Mouse (Mus musculus) brain, adult 2 months (tissue): ENCODE measurements around the gene Akt1.

ENCODE experiments used
- DNase-seq: peaks from one replicate; pipeline ENCODE4 v3.0.0; 2011; ENCODE audit warnings: low read depth, low spot score

Gene Akt1

DNA sequence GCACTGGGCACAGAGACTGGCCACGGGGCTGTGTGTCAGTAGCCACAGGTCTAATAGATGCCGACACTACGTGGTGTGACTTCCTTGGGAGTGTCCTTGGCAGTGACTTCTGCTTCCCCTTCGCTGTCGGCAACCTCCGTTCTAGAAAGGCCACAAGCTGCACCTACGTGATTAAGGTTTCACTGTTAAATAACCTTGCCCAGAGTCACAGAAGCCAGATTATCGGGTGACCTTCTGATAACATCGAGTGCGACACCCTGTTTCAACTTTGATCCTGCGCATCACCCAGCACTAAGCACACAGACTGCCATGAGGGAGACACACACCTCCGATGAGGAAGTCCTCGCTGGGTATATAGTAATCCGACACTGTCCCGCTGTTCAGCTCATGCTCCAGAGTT lies 13.8 kb upstream of the Akt1 start:
- no peak for DNase-seq

- DNase-seq, result peak; percentile 73
Measured at GRCm38 (mm10) chr12:112683351-112683750, 8.7 kb upstream of the Akt1 start.

DNA sequence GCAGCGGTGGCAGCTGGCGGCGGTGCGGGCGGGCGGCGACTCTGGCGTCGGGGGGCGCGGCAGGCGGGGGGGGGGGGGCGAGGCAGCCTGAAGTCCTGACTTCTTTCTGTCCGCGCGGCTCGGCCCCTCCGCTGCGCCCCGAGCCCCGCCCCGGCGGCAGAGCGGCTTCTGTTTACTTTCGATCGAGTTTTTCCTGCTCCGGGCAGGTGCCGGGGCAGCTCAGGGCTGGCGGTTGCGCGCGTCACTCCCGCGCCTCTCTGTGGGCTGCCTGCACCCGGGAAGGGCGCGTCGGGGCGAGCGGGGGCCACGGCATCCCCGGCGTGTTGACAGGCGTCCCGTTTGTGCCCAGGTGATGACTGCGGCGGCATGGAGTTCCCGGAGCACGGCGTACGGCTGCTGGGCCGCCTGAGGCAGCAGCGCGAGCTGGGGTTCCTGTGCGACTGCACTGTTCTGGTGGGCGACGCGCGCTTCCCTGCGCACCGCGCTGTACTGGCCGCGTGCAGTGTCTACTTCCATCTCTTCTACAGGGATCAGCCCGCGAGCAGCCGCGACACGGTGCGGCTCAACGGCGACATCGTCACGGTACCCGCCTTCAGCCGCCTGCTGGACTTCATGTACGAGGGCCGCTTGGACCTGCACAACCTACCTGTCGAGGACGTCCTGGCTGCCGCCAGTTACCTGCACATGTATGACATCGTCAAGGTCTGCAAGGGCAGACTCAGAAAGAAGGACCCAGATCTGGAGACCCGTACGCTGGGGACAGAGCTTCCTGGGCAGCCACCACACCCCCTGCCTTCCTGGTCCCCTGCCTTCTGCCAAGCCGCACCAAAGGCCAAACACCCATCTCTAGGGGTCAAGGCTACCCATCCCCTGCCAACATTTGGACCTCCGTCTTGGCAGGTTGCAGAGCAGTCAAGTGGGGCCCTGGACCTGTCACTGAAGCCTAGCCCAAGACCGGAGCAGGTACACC lies 4.6 kb upstream of the Akt1 start:
- no peak for DNase-seq

- DNase-seq, result no peak
Measured at GRCm38 (mm10) chr12:112678555-112679026, 3.9 kb upstream of the Akt1 start, which contains the start of gene Zbtb42. Gene Zbtb42, plus strand, starts transcription at chr12:112678828.

DNA sequence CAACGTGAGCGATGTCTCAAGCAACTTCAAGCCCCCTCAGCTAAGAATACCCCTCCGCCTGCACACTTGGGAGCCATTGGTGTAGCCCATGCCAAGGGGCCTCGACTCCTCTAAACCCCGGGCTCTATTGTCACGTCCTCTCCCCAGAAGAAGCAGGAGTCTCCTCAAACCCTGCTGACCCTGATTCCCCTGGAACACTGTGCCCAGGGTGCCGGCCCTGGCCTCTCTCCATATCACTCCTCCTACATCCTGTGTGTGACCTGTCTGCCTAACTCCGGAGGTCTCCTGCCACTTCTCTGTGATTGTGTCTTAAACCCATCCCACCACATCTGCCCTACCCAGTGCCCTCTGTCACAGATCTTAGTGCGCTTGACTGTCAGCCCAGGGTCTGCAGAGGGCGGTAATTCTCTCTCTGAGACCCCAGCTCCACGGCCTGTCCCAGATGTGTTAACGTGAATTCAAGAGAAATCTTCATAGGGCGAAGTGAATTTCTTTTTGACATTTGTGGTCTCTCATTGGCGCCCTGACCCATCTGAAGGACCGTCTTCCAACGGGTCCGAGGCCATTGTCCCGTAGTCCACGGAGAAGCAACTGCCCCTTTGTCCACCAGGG lies 3.4 kb upstream of the Akt1 start:
- no peak for DNase-seq

DNA sequence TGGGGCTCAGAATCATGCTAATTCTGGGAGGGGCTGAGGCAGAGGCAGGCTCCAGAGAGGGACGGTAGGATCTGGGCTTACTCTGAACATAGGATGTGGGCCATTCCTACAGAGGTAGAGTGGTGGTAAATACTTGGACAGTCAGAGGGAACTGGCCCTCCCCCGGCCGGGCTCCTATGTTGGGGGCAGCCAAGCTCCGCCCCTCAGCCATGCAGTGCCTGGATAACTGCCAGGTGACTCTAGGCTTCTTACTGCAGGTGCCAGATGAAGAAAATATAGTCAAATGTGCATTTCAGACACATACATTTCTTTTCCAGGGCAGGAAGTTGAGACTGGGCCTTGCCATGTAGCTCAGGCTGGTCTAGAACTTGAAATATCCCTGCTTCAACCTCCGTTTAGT lies 2.4 kb upstream of the Akt1 start:
- no peak for DNase-seq

DNA sequence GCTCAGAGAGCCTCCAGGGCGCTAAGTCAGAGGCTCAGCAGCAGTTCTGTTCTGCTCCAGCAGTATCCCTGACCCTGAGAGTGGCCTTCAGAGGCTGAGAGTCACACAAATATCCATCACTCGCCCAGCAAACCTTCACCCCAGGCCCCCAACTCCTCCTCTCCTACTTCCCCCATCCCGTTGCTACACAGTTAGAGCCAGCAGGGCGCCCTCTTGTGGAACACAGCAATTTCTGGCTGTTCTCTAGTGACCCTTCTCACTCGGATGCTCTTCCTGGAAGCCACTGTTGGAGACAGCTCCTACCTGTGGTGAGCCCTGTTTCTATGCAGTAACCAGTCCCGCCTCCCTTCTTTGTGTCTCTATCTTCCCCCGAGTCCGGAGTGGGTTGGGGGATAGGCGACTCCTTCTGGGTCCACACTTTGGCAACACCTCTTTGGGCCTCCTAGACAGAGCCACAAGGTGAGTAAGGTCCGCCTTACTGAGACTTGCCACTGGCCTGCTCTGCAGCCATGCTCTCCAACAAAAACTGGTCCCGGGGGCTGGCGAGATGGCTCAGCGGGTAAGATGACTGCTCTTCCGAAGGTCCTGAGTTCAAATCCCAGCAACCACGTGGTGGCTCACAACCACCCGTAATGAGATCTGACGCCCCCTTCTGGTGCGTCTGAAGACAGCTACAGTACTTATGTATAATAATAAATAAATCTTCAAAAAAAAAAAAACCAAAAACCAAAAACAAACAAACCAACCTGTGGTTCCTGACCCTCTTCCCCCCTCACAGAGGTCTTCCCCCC lies 756 bp upstream of the Akt1 start:
- peak; percentile 92 for DNase-seq

- DNase-seq, result peak; percentile 46
Measured at GRCm38 (mm10) chr12:112673576-112674091, 1.1 kb downstream of the Akt1 start.

- peak; percentile 49 for DNase-seq
Measured at GRCm38 (mm10) chr12:112672744-112673575, 1.7 kb downstream of the Akt1 start.

GRCm38 (mm10) chr12:112671891-112672290 lies 2.8 kb downstream of the Akt1 start:
- DNase-seq, result no peak

- no peak for DNase-seq
Measured at GRCm38 (mm10) chr12:112670718-112671393, 3.8 kb downstream of the Akt1 start.

- no peak for DNase-seq
Measured at GRCm38 (mm10) chr12:112667619-112668297, 6.9 kb downstream of the Akt1 start.

GRCm38 (mm10) chr12:112665881-112666544 lies 8.7 kb downstream of the Akt1 start:
- no peak for DNase-seq

DNA sequence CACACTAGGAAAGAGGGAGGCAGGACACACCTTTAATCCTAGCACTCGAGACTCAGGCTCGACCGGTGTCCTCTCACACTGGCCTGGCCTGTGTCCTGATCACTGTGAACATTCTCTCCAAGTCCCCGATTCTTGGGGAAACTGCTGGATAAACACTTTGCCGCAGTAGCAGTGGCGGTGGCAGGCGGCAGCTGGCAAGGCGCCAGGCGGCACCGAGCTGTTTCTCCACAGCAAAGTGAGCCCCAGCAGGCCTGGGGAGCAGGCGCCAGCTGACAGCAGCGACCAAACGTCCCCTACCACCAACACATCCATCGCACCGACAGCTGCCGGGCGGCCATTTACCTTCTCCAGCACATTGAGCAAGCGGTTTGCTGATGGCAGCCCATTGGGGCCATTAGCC lies 9.2 kb downstream of the Akt1 start:
- DNase-seq, result peak; percentile 83

DNA sequence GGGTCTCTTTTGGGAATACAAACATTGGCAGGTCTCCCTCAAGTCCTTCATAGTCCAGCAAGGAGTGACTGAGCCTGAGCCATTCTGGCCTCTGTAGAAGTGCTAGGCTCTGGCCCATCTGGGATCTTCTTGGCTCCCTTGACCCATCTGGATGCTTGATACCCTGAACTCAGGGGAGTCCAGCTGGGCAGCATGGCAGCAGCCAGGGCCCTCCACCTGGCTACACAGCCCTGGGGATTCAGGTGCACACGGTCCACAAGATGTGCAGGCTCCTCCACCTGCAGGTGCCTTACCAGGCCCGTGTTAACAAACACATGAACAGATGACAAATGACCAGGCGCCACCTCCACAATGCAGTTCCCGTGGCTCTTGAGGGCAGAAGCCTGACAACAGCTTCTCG lies 10.0 kb downstream of the Akt1 start:
- no peak for DNase-seq

- DNase-seq, result no peak
Measured at GRCm38 (mm10) chr12:112664124-112664523, 10.6 kb downstream of the Akt1 start.

DNA sequence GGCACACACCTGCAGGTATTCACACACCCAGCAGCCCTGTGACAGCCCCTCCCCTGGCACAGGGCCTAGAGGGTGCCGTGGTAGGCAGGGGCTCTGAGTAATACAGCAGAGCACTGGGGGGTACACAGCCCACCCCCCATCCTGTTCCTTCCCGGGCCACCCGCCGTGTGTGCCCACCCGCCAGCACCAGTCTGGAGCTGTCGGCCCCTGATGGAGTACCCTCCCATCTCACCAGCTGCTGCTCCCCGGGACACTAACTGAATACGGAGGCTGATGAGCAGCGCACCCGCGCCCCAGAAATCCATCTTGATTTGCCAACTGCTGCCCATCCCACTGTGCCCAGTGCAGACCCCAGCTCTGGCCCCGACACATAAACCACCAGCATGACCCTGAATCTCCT lies 11.0 kb downstream of the Akt1 start:
- no peak for DNase-seq

GRCm38 (mm10) chr12:112663303-112663702 lies 11.4 kb downstream of the Akt1 start:
- no peak for DNase-seq

- no peak for DNase-seq
Measured at GRCm38 (mm10) chr12:112661851-112662250, 12.8 kb downstream of the Akt1 start.
